Mouse (Mus musculus): ENCODE data around the gene Rab40c. TPM values are rescaled to one million over a fixed set of nuclear protein-coding genes. Genes with fewer than 3 reads are reported as not detected.

Gene Rab40c
- polyA plus RNA-seq (2015; fragmentation: Nextera tagmentation; extraction: Ambion mirVana): 49.3 and 55.0 TPM in 2 replicates

GRCm38 (mm10) chr17:25919144-25919785 lies at the start of gene Rab40c:
Gene Rab40c (minus strand): TSS chr17:25919727.
- ATAC-seq (ENCODE audit: low FRiP score, low read depth): no peak
- peak within 1 kb of the TSS; percentile 88 for H3K9ac ChIP-seq
- H3K36me3 ChIP-seq: no peaks in the 10 kb centered on the region
- under 1% methylated on average over 76 of the region's 78 CpGs for WGBS
- H3K27ac ChIP-seq (replicated peaks): peak within 1 kb of the TSS; percentile 97
- H3K9me3 ChIP-seq: no peaks in the 10 kb centered on the region
- peak within 1 kb of the TSS; percentile 86 for H3K4me2 ChIP-seq
- peak within 1 kb of the TSS; percentile 81 for H3K4me3 ChIP-seq
- peaks cover 22% of the 10 kb centered on the region for H3K4me1 ChIP-seq (replicated peaks)
- H3K27me3 ChIP-seq: no peaks in the 10 kb centered on the region

GRCm38 (mm10) chr17:25968176-25968575 lies 48.6 kb upstream of the Rab40c start:
- H3K9ac ChIP-seq: no peak overlapping the region

GRCm38 (mm10) chr17:25967652-25968051 lies 48.1 kb upstream of the Rab40c start:
- no peak overlapping the region for H3K9ac ChIP-seq
- 63% methylated on average over 3 of the region's 3 CpGs for WGBS
- no peak overlapping the region for H3K27ac ChIP-seq (replicated peaks)
- H3K27me3 ChIP-seq: no peaks in the 10 kb centered on the region
- H3K36me3 ChIP-seq: no peaks in the 10 kb centered on the region; the same call in 1 of the 2 replicates
- no peak overlapping the region for H3K4me3 ChIP-seq
- H3K4me1 ChIP-seq (replicated peaks): no peaks in the 10 kb centered on the region
- H3K9me3 ChIP-seq: no peaks in the 10 kb centered on the region
- no peak for ATAC-seq (ENCODE audit: low FRiP score, low read depth)
- H3K4me2 ChIP-seq: no peak overlapping the region

More at GRCm38 (mm10) chr17:25968176-25968575, 48.6 kb upstream of the Rab40c start:
- no peak overlapping the region for H3K4me2 ChIP-seq
- no peak overlapping the region for H3K27ac ChIP-seq (replicated peaks)
- H3K4me3 ChIP-seq: no peak overlapping the region
- no peaks in the 10 kb centered on the region for H3K9me3 ChIP-seq
- no peaks in the 10 kb centered on the region for H3K27me3 ChIP-seq
- no peak for ATAC-seq (ENCODE audit: low FRiP score, low read depth)
- WGBS: 64% methylated on average over 1 of the region's 1 CpGs
- H3K36me3 ChIP-seq: no peaks in the 10 kb centered on the region; the same call in 1 of the 2 replicates
- H3K4me1 ChIP-seq (replicated peaks): no peaks in the 10 kb centered on the region

DNA sequence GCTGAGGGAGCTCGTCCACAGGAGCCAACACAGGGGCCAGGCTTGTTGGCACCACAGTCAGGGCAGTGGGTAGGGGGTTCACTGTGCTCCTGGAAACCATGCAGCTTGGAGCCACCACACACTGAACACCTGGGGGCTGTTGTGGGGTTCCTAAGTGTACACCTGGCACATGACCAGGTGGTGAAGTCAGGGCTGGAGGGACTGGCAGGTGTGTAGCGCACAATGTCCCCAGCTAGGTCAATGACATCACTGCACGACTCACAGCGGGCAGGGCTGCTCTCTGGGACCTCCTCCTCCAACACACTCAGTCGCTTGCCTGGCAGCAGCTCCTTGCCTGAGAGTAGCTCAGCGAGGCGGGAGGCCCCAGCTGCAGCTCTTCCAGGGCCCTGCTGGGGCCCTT lies 44.7 kb upstream of the Rab40c start:
- 88% methylated on average over 7 of the region's 7 CpGs for WGBS
- Histone ChIP-seq H3K36me3 (peaks cover 4% of the 10 kb centered on the region; the same call in 1 of the 2 replicates), H3K4me1 (replicated peaks) (no peaks in the 10 kb centered on the region), H3K27me3 (no peaks in the 10 kb centered on the region), H3K4me2 (no peak overlapping the region), H3K4me3 (no peak overlapping the region), H3K9ac (no peak overlapping the region), H3K9me3 (no peaks in the 10 kb centered on the region), H3K27ac (replicated peaks) (no peak overlapping the region)
- ATAC-seq (ENCODE audit: low FRiP score, low read depth): peak; percentile 12; the same call in 1 of the 2 replicates

DNA sequence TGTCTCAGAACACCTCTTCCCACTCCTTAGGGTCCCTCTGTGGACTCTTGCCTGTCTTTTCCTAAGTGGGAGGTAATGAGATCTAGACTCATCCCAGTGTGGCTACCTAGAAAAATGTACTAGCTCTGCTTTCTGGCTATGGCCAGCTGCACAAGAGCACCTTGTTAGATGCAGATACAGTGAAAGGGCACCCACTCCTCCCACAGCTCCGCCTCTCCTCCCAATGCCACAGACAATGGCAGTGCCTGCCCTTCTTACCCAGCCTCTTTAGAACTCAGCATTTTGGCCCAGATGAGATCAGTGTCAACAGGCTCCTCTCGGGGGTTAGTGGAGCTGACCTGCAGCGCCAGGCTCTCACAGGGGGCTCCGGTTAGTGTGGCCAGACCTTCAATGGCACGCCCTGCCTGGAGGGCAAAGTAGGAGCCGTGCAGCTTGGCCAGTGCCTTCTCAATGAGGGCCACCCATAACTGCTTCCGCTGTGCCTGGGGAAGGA lies 42.9 kb upstream of the Rab40c start:
- no peak overlapping the region for H3K4me3 ChIP-seq
- no peak overlapping the region for H3K27ac ChIP-seq (replicated peaks)
- 93% methylated on average over 7 of the region's 7 CpGs for WGBS
- H3K4me2 ChIP-seq: no peak overlapping the region
- peaks cover 4% of the 10 kb centered on the region; the same call in 1 of the 2 replicates for H3K36me3 ChIP-seq
- no peaks in the 10 kb centered on the region for H3K9me3 ChIP-seq
- no peaks in the 10 kb centered on the region for H3K27me3 ChIP-seq
- no peak overlapping the region for H3K9ac ChIP-seq
- no peak for ATAC-seq (ENCODE audit: low FRiP score, low read depth)
- peaks cover 5% of the 10 kb centered on the region; the same call in 1 of the 2 replicates for H3K4me1 ChIP-seq (replicated peaks)

DNA sequence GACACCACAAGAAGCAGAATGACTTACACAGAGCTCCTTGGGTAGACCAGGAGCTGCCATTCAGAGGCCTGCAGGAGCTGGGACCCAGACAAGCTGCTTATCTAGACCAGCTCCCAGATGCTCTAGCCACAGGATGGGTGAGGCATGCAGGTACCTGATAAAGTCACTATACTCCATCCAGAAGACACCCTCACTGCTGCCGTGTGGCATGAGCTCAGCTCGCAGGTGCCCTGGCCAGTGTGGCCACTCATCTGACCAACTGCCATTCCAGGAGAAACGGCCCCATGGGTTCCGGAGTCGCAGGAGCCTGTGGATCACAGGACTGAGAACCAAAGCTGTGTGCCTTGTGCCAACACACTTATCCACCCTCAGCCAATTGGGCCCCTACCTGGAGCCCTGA lies 42.0 kb upstream of the Rab40c start:
- ATAC-seq (ENCODE audit: low FRiP score, low read depth): no peak
- H3K9ac ChIP-seq: no peak overlapping the region
- H3K4me3 ChIP-seq: no peak overlapping the region
- no peaks in the 10 kb centered on the region for H3K27me3 ChIP-seq
- peaks cover 6% of the 10 kb centered on the region; the same call in 1 of the 2 replicates for H3K4me1 ChIP-seq (replicated peaks)
- H3K27ac ChIP-seq (replicated peaks): no peak overlapping the region
- no peak overlapping the region for H3K4me2 ChIP-seq
- 98% methylated on average over 5 of the region's 5 CpGs for WGBS
- no peaks in the 10 kb centered on the region for H3K9me3 ChIP-seq
- peaks cover 4% of the 10 kb centered on the region; the same call in 1 of the 2 replicates for H3K36me3 ChIP-seq

- no peak overlapping the region for H3K9ac ChIP-seq
- ATAC-seq (ENCODE audit: low FRiP score, low read depth): no peak
- no peaks in the 10 kb centered on the region for H3K9me3 ChIP-seq
- no peak overlapping the region for H3K27ac ChIP-seq (replicated peaks)
- H3K4me3 ChIP-seq: no peak overlapping the region
- no peaks in the 10 kb centered on the region for H3K27me3 ChIP-seq
- peaks cover 6% of the 10 kb centered on the region; the same call in 1 of the 2 replicates for H3K4me1 ChIP-seq (replicated peaks)
- no peak overlapping the region for H3K4me2 ChIP-seq
- H3K36me3 ChIP-seq: 0 out of 2 replicates have a peak, but pooled peaks cover 4% of the 10 kb centered on the region
- 92% methylated on average over 23 of the region's 23 CpGs for WGBS
These were observed 40.3 kb upstream of the Rab40c start for GRCm38 (mm10) chr17:25959630-25960467.

- H3K27me3 ChIP-seq: peaks cover 2% of the 10 kb centered on the region; the same call in 1 of the 2 replicates
- peak overlapping the region; percentile 25; the same call in 1 of the 2 replicates for H3K27ac ChIP-seq (replicated peaks)
- H3K4me2 ChIP-seq: no peak overlapping the region
- H3K36me3 ChIP-seq: 0 out of 2 replicates have a peak, but pooled peaks cover 4% of the 10 kb centered on the region
- no peaks in the 10 kb centered on the region for H3K9me3 ChIP-seq
- H3K4me3 ChIP-seq: no peak overlapping the region
- no peak overlapping the region for H3K9ac ChIP-seq
- no peak for ATAC-seq (ENCODE audit: low FRiP score, low read depth)
- peaks cover 6% of the 10 kb centered on the region; the same call in 1 of the 2 replicates for H3K4me1 ChIP-seq (replicated peaks)
- 92% methylated on average over 11 of the region's 11 CpGs for WGBS
These were observed 39.4 kb upstream of the Rab40c start for GRCm38 (mm10) chr17:25958771-25959494.

- Histone ChIP-seq H3K27ac (replicated peaks) (0 out of 2 replicates have a peak overlapping the region, but pooled peaks have one; percentile 25), H3K9me3 (no peaks in the 10 kb centered on the region), H3K36me3 (0 out of 2 replicates have a peak, but pooled peaks cover 4% of the 10 kb centered on the region), H3K4me3 (no peak overlapping the region), H3K4me2 (no peak overlapping the region), H3K27me3 (peaks cover 14% of the 10 kb centered on the region), H3K4me1 (replicated peaks) (peaks cover 6% of the 10 kb centered on the region; the same call in 1 of the 2 replicates), H3K9ac (no peak overlapping the region)
- ATAC-seq (ENCODE audit: low FRiP score, low read depth): peak; percentile 24; the same call in 1 of the 2 replicates
- 65% methylated on average over 14 of the region's 14 CpGs for WGBS
These were observed 38.1 kb upstream of the Rab40c start for GRCm38 (mm10) chr17:25957586-25958051.

DNA sequence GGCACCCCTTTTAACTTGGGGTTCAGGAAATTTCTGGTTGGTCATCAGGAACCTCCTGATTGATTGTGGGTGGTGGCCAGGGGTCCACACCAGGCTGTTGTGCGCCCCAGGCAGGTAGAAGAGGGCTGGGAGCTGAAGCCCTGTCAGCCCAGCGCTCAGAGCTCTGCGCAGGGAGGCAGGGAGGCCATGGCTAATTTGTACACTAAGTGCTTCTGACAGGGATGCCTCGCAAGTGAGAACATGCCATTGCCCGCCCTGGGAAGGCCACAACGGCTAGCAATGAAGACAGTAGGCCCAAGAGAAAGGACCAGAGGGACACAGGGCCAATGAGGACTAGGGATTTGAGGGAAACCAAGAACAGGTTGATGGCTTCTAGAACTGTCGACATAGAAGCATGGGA lies 37.1 kb upstream of the Rab40c start:
- Histone ChIP-seq H3K36me3 (0 out of 2 replicates have a peak, but pooled peaks cover 4% of the 10 kb centered on the region), H3K27me3 (peaks cover 22% of the 10 kb centered on the region), H3K27ac (replicated peaks) (no peak overlapping the region), H3K9me3 (no peaks in the 10 kb centered on the region), H3K4me2 (no peak overlapping the region), H3K9ac (no peak overlapping the region), H3K4me1 (replicated peaks) (peaks cover 12% of the 10 kb centered on the region), H3K4me3 (no peak overlapping the region)
- ATAC-seq (ENCODE audit: low FRiP score, low read depth): no peak
- 77% methylated on average over 7 of the region's 7 CpGs for WGBS

GRCm38 (mm10) chr17:25956201-25956600 lies 36.7 kb upstream of the Rab40c start:
- Histone ChIP-seq H3K4me3 (no peak overlapping the region), H3K9me3 (no peaks in the 10 kb centered on the region), H3K27ac (replicated peaks) (no peak overlapping the region), H3K4me1 (replicated peaks) (peaks cover 16% of the 10 kb centered on the region), H3K9ac (no peak overlapping the region), H3K4me2 (no peak overlapping the region), H3K36me3 (no peaks in the 10 kb centered on the region), H3K27me3 (peaks cover 25% of the 10 kb centered on the region)
- WGBS: 53% methylated on average over 7 of the region's 7 CpGs
- ATAC-seq (ENCODE audit: low FRiP score, low read depth): 0 out of 2 replicates have a peak, but pooled peaks have one; percentile 20
